In genomic region chr7:3609082-3609481, GRCm38 (mm10) we compare ENCODE assay signal across 11 mouse cellular contexts. TPM values are rescaled to one million over a fixed set of nuclear protein-coding genes. Genes with fewer than 3 reads are reported as not detected.
DNase-seq lines count a peak whose midpoint lies in the region; ATAC-seq and TF ChIP-seq lines count a peak whose summit lies in the region.
"Had no signal": no experiment of that assay in that cellular context is flagged by ENCODE, and none has a peak within 500 bp of the region (broad histone marks: within the 10 kb centered on the region; RNA-seq: fewer than 3 reads in every experiment).

No protein-coding gene starts in this region.

- peak overlapping the region; percentile 43 for H3K27ac ChIP-seq in heart, embryonic 16.5 days (ENCODE audit: low read length)
- no peak overlapping the region for H3K27ac ChIP-seq in kidney, postnatal 0 days
- H3K27ac ChIP-seq: hindbrain, embryonic 10.5 days; neural tube, embryonic 15.5 days had no signal

- peak; percentile 57 for DNase-seq in adrenal gland, adult 2 months
- no peak for DNase-seq in adrenal gland, adult 8-10 months
- peak; percentile 57 for DNase-seq in NIH3T3 (ENCODE audit: low read depth)
- DNase-seq in kidney, postnatal 0 days (ENCODE audit: low spot score): peak; percentile 13
- no peak for DNase-seq in frontal cortex, postnatal 36 days (ENCODE audit: low spot score in 2 of 2)
- no peak for DNase-seq in frontal cortex, postnatal 10 days (ENCODE audit: low spot score in 2 of 2)
- DNase-seq in right cerebral cortex, postnatal 25 days: no peak

- H3K9me3 ChIP-seq in heart, embryonic 16.5 days (replicated peaks; ENCODE audit: control insufficient read depth, low read length): 0 out of 2 replicates have a peak, but pooled peaks cover 2% of the 10 kb centered on the region
- H3K9me3 ChIP-seq in kidney, postnatal 0 days (replicated peaks; ENCODE audit: low read length): no peaks in the 10 kb centered on the region
- H3K9me3 ChIP-seq: neural tube, embryonic 15.5 days had no signal

- no peak overlapping the region for H3K4me2 ChIP-seq in heart, embryonic 16.5 days (ENCODE audit: low read depth, low read length)
- H3K4me2 ChIP-seq in kidney, postnatal 0 days (ENCODE audit: low read length): no peak overlapping the region
- H3K4me2 ChIP-seq: neural tube, embryonic 15.5 days had no signal

- no peaks in the 10 kb centered on the region for H3K36me3 ChIP-seq in heart, embryonic 16.5 days (ENCODE audit: control insufficient read depth, insufficient read depth)
- H3K36me3 ChIP-seq in kidney, postnatal 0 days (ENCODE audit: insufficient read depth, low read length): no peaks in the 10 kb centered on the region
- H3K36me3 ChIP-seq: hindbrain, embryonic 10.5 days; neural tube, embryonic 15.5 days had no signal

- ATAC-seq in heart, embryonic 16.5 days (replicated peaks; ENCODE audit: extremely low read depth, insufficient read depth, low FRiP score): peak; percentile 64
- no peak for ATAC-seq in kidney, postnatal 0 days (replicated peaks; ENCODE audit: low FRiP score, low read depth)

- H3K4me1 ChIP-seq in heart, embryonic 16.5 days (ENCODE audit: control insufficient read depth, insufficient read depth, low read length): peaks cover 7% of the 10 kb centered on the region
- no peaks in the 10 kb centered on the region for H3K4me1 ChIP-seq in kidney, postnatal 0 days (replicated peaks; ENCODE audit: insufficient read depth, low read length)
- H3K4me1 ChIP-seq: hindbrain, embryonic 10.5 days; neural tube, embryonic 15.5 days had no signal

- no peak for TF ChIP-seq CTCF in kidney, postnatal 0 days (IDR thresholded peaks at IDR 0.05; ENCODE audit: low read depth)

- H3K4me3 ChIP-seq in heart, embryonic 16.5 days (ENCODE audit: low read length): no peak overlapping the region
- no peak overlapping the region for H3K4me3 ChIP-seq in kidney, postnatal 0 days (replicated peaks; ENCODE audit: low read depth, low read length)
- H3K4me3 ChIP-seq: hindbrain, embryonic 10.5 days; neural tube, embryonic 15.5 days had no signal

- no peak overlapping the region for H3K9ac ChIP-seq in heart, embryonic 16.5 days (ENCODE audit: low read length)
- no peak overlapping the region for H3K9ac ChIP-seq in kidney, postnatal 0 days (ENCODE audit: low read depth, low read length)
- H3K9ac ChIP-seq: neural tube, embryonic 15.5 days had no signal

- 37% methylated on average over 3 of the region's 3 CpGs for WGBS in heart, embryonic 16.5 days
- WGBS in kidney, postnatal 0 days: 21% methylated on average over 3 of the region's 3 CpGs

- no peaks in the 10 kb centered on the region for H3K27me3 ChIP-seq in heart, embryonic 16.5 days (ENCODE audit: control insufficient read depth, insufficient read depth, low read length)
- no peaks in the 10 kb centered on the region for H3K27me3 ChIP-seq in kidney, postnatal 0 days (ENCODE audit: insufficient read depth, low read length)
- H3K27me3 ChIP-seq: neural tube, embryonic 15.5 days had no signal

RNA-seq across cellular contexts. Expression of gene Oscar, which starts 6.9 kb away (rescaled TPM):
- not detected for total RNA-seq in adrenal gland, adult 2 months (2021)
- 0.38 and 1.0 TPM in 2 replicates for polyA plus RNA-seq in adrenal gland, adult 2 months (2012; rRNA removed)
- under 1 TPM in 2 of 4 experiments, not detected in 2; 0.17 to 0.21 TPM for total RNA-seq in adrenal gland, adult 8-10 months (2022)
- 0.27 TPM in 1 of 2 replicates, not detected in the other for polyA plus RNA-seq in heart, embryonic 16.5 days (2015; fragmentation: Nextera tagmentation; extraction: Ambion mirVana)
- 0.14 TPM in 1 of 2 replicates, not detected in the other for polyA plus RNA-seq in kidney, postnatal 0 days (2015; fragmentation: Nextera tagmentation; extraction: Ambion mirVana)
- total RNA-seq: MEL had no signal

RNA-seq across cellular contexts. Expression of gene Ndufa3, which starts 8.1 kb away (rescaled TPM):
- total RNA-seq in adrenal gland, adult 2 months (2021): 100 to 1,000 TPM; 829 to 842 TPM
- 217 and 245 TPM in 2 replicates for polyA plus RNA-seq in adrenal gland, adult 2 months (2012; rRNA removed)
- total RNA-seq in adrenal gland, adult 8-10 months (2022): 100 to 1,000 TPM; 561 to 701 (median 624) TPM
- 644 and 753 TPM in 2 replicates for polyA plus RNA-seq in heart, embryonic 16.5 days (2015; fragmentation: Nextera tagmentation; extraction: Ambion mirVana)
- 637 and 674 TPM in 2 replicates for polyA plus RNA-seq in kidney, postnatal 0 days (2015; fragmentation: Nextera tagmentation; extraction: Ambion mirVana)

RNA-seq across cellular contexts. Expression of gene Tfpt, which starts 20.6 kb away (rescaled TPM):
- 10 to 100 TPM; 24.1 to 26.2 TPM for total RNA-seq in adrenal gland, adult 2 months (2021)
- 3.4 and 4.0 TPM in 2 replicates for polyA plus RNA-seq in adrenal gland, adult 2 months (2012; rRNA removed)
- total RNA-seq in adrenal gland, adult 8-10 months (2022): 10 to 100 TPM; 23.1 to 31.3 (median 24.9) TPM
- 15.6 and 17.0 TPM in 2 replicates for polyA plus RNA-seq in heart, embryonic 16.5 days (2015; fragmentation: Nextera tagmentation; extraction: Ambion mirVana)
- 17.0 and 19.3 TPM in 2 replicates for polyA plus RNA-seq in kidney, postnatal 0 days (2015; fragmentation: Nextera tagmentation; extraction: Ambion mirVana)

RNA-seq across cellular contexts. Expression of gene Prpf31, which starts 20.7 kb away (rescaled TPM):
- 10 to 100 TPM; 36.8 to 53.1 TPM for total RNA-seq in adrenal gland, adult 2 months (2021)
- 20.5 and 33.7 TPM in 2 replicates for polyA plus RNA-seq in adrenal gland, adult 2 months (2012; rRNA removed)
- 10 to 100 TPM; 38.9 to 57.0 (median 49.1) TPM for total RNA-seq in adrenal gland, adult 8-10 months (2022)
- 60.8 and 62.2 TPM in 2 replicates for polyA plus RNA-seq in heart, embryonic 16.5 days (2015; fragmentation: Nextera tagmentation; extraction: Ambion mirVana)
- 66.3 and 74.6 TPM in 2 replicates for polyA plus RNA-seq in kidney, postnatal 0 days (2015; fragmentation: Nextera tagmentation; extraction: Ambion mirVana)

RNA-seq across cellular contexts. Expression of gene Cnot3, which starts 36.0 kb away (rescaled TPM):
- total RNA-seq in adrenal gland, adult 2 months (2021): 10 to 100 TPM; 52.6 to 61.5 TPM
- 83.3 and 103 TPM in 2 replicates for polyA plus RNA-seq in adrenal gland, adult 2 months (2012; rRNA removed)
- total RNA-seq in adrenal gland, adult 8-10 months (2022): 10 to 100 TPM; 48.3 to 83.2 (median 60.9) TPM
- 29.9 and 32.9 TPM in 2 replicates for polyA plus RNA-seq in heart, embryonic 16.5 days (2015; fragmentation: Nextera tagmentation; extraction: Ambion mirVana)
- 39.0 and 41.7 TPM in 2 replicates for polyA plus RNA-seq in kidney, postnatal 0 days (2015; fragmentation: Nextera tagmentation; extraction: Ambion mirVana)

Comparison
In these comparisons a context has a peak if more than half of its experiments do, and no peak if none do; other contexts are left out.
1. DNase-seq: peak in adrenal gland, adult 2 months (single experiment), NIH3T3 (single experiment) and kidney, postnatal 0 days (single experiment); none in adrenal gland, adult 8-10 months (single experiment), frontal cortex, postnatal 36 days (0 of 2), frontal cortex, postnatal 10 days (0 of 2) and right cerebral cortex, postnatal 25 days (single experiment).